Mouse (Mus musculus) liver, embryonic 13.5 days (tissue): ENCODE results near the gene Nhlrc2. TPM values are rescaled to one million over a fixed set of nuclear protein-coding genes. Genes with fewer than 3 reads are reported as not detected.

Experiments
- ATAC-seq: fragments of 200-750 bp; cut with Nextera tagmentation; 2 replicates; pipeline ENCODE4 v1.8.0; 2017; ENCODE audit warnings: low read depth, mild to moderate bottlenecking, moderate number of reproducible peaks, moderate library complexity
- DNase-seq: peaks from one replicate; pipeline ENCODE4 v3.0.0; 2022
- H3K27ac ChIP-seq: fragments of 300-500 bp; sonication (generic); 2 replicates; pipeline ENCODE4 v1.5.1; 2015; ENCODE audit warnings: moderate library complexity, mild to moderate bottlenecking, inconsistent platforms
- H3K27me3 ChIP-seq: fragments of 300-500 bp; sonication (generic); 2 replicates; pipeline ENCODE4 v1.6.1; 2015; ENCODE audit warnings: mild to moderate bottlenecking, inconsistent platforms
- H3K36me3 ChIP-seq: fragments of 300-500 bp; sonication (generic); 2 replicates; pipeline ENCODE4 v1.6.1; 2015; ENCODE audit warnings: mild to moderate bottlenecking, inconsistent platforms
- H3K4me1 ChIP-seq: fragments of 300-500 bp; sonication (generic); replicated peaks from 2 replicates; pipeline ENCODE4 v1.6.1; 2015; ENCODE audit warnings: inconsistent platforms
- H3K4me2 ChIP-seq: fragments of 300-500 bp; sonication (generic); 2 replicates; pipeline ENCODE4 v1.6.1; 2015; ENCODE audit warnings: inconsistent platforms, mild to moderate bottlenecking, moderate library complexity
- H3K4me3 ChIP-seq: fragments of 300-500 bp; sonication (generic); replicated peaks from 2 replicates; pipeline ENCODE4 v1.5.1; 2015; ENCODE audit warnings: mild to moderate bottlenecking, inconsistent platforms
- H3K9ac ChIP-seq: fragments of 300-500 bp; sonication (generic); 2 replicates; pipeline ENCODE4 v1.6.1; 2015; ENCODE audit warnings: mild to moderate bottlenecking, inconsistent platforms
- H3K9me3 ChIP-seq: fragments of 300-500 bp; sonication (generic); replicated peaks from 2 replicates; pipeline ENCODE4 v1.6.1; 2016; ENCODE audit warnings: inconsistent platforms
- whole genome bisulfite sequencing: fragments of 180-500 bp; shearing (Covaris S2); methylation state at CpG from one replicate; pipeline ENCODE4 v1.1.7; 2015; ENCODE audit not compliant: insufficient replicate concordance; 5-methylcytosine and 5-hydroxymethylcytosine counted together
- polyA plus RNA-seq: library from polyadenylated mRNA; unstranded; fragments of >200 nt; fragmentation: Nextera tagmentation; extraction: Ambion mirVana; gene quantifications from 2 replicates; pipeline ENCODE4 v1.2.1, GENCODE M21; 2015

Gene Nhlrc2
- polyA plus RNA-seq, 1 experiment from 2014 or later: 7.7 TPM

DNA sequence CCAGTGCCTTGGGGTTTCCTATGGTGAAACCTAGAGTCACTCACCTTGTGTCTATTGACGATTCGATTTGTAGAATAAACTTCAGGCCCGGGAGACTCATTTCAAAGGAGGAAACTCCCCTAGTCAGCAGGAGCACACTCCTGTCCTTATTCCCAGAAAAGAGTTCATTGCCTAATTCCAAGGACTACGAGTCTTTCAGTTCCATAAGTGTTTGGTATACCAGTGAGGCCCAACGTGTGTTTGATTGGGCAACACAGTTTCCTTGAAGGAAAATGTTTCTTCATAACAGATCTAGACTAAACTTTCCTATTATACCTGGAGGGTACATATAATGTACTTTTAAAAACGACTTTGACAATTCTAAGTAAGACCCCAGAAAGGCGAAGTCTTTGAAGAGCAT is 73.8 kb downstream of the Nhlrc2 start:
- 66% methylated on average over 7 of the region's 7 CpGs for WGBS

DNA sequence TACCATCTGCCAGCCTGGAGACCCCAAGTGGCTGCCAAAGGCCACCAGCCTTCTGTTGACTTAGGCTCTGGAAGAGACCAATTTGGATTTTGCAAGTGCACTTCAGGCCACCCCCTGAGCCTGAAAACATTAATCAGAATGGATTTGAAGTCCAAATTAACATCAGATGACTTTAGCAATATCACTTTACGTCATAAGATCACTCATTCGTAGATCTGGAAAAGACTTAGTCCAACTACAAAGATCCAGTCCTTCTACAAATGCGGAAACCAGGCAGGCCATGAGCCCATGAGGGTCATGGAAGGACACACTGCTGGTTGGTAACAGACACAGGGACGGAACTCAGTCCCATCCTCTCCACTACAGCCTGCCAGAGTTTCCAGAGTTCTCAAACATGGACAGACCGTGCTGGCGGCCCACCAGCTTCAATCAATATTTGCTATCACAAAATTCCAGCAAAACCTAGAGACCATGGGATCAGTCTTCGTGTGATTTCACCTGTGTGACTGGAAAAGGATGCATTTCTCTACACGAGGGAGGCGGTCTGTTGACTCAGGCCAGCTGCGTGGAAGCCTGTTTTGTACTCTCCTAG is 79.9 kb downstream of the Nhlrc2 start:
- H3K27me3 ChIP-seq: no peaks in the 10 kb centered on the region
- no peaks in the 10 kb centered on the region for H3K36me3 ChIP-seq
- DNase-seq (no peak), ATAC-seq (no peak)
- peaks cover 3% of the 10 kb centered on the region; the same call in 1 of the 2 replicates for H3K4me1 ChIP-seq
- H3K9me3 ChIP-seq: no peaks in the 10 kb centered on the region
- no peak overlapping the region for H3K4me3 ChIP-seq
- H3K4me2 ChIP-seq: no peak overlapping the region
- 61% methylated on average over 10 of the region's 10 CpGs for WGBS
- no peak overlapping the region for H3K9ac ChIP-seq
- no peak overlapping the region for H3K27ac ChIP-seq

More for the DNA sequence above, 73.8 kb downstream of the Nhlrc2 start:
- no peak overlapping the region for H3K4me3 ChIP-seq
- H3K4me2 ChIP-seq: no peak overlapping the region
- no peak for DNase-seq
- ATAC-seq: no peak
- no peak overlapping the region for H3K9ac ChIP-seq
- no peaks in the 10 kb centered on the region for H3K4me1 ChIP-seq
- no peaks in the 10 kb centered on the region for H3K27me3 ChIP-seq
- H3K27ac ChIP-seq: no peak overlapping the region
- no peaks in the 10 kb centered on the region for H3K9me3 ChIP-seq
- no peaks in the 10 kb centered on the region for H3K36me3 ChIP-seq

GRCm38 (mm10) chr19:56629647-56630046 is 81.6 kb downstream of the Nhlrc2 start:
- ATAC-seq (no peak), DNase-seq (no peak)

DNA sequence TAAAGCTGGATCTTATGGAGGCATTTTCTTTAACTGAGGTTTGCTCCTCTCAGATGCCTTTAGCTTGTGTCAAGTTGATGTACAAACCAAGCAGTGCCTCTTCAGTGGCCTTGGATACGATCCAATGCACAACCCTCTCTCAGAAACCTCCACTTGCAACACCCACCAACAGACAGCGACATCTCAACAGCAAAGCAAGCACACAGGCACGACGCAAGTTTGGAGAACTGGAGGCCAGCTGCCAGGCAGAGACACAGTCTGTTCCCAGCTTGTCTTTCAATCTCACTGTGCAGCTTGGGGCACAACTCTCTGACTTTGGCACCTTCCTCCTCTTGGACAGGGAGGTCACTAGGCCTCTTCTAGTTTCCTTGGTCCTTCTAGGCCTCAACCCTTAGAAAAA is 83.0 kb downstream of the Nhlrc2 start:
- no peak overlapping the region for H3K27ac ChIP-seq
- WGBS: 64% methylated on average over 4 of the region's 4 CpGs
- no peak overlapping the region for H3K9ac ChIP-seq
- no peaks in the 10 kb centered on the region for H3K9me3 ChIP-seq
- H3K4me3 ChIP-seq: no peak overlapping the region
- no peak overlapping the region for H3K4me2 ChIP-seq
- ATAC-seq: no peak
- H3K36me3 ChIP-seq: no peaks in the 10 kb centered on the region
- DNase-seq: no peak
- H3K4me1 ChIP-seq: peaks cover 3% of the 10 kb centered on the region; the same call in 1 of the 2 replicates
- H3K27me3 ChIP-seq: no peaks in the 10 kb centered on the region

More at GRCm38 (mm10) chr19:56629647-56630046, 81.6 kb downstream of the Nhlrc2 start:
- H3K36me3 ChIP-seq: no peaks in the 10 kb centered on the region
- no peak overlapping the region for H3K4me2 ChIP-seq
- peaks cover 3% of the 10 kb centered on the region; the same call in 1 of the 2 replicates for H3K4me1 ChIP-seq
- H3K27ac ChIP-seq: no peak overlapping the region
- no peak overlapping the region for H3K4me3 ChIP-seq
- no peaks in the 10 kb centered on the region for H3K27me3 ChIP-seq
- no peak overlapping the region for H3K9ac ChIP-seq
- H3K9me3 ChIP-seq: no peaks in the 10 kb centered on the region
- 56% methylated on average over 6 of the region's 6 CpGs for WGBS

- WGBS: 24% methylated on average over 11 of the region's 11 CpGs
- no peaks in the 10 kb centered on the region for H3K27me3 ChIP-seq
- H3K4me3 ChIP-seq: no peak overlapping the region
- no peak overlapping the region for H3K27ac ChIP-seq
- DNase-seq: no peak
- no peak overlapping the region for H3K9ac ChIP-seq
- H3K36me3 ChIP-seq: no peaks in the 10 kb centered on the region
- H3K4me2 ChIP-seq: no peak overlapping the region
- H3K9me3 ChIP-seq: 0 out of 2 replicates have a peak, but pooled peaks cover 3% of the 10 kb centered on the region
- peaks cover 3% of the 10 kb centered on the region; the same call in 1 of the 2 replicates for H3K4me1 ChIP-seq
- no peak for ATAC-seq
Observed at GRCm38 (mm10) chr19:56631451-56631901, 83.4 kb downstream of the Nhlrc2 start.

GRCm38 (mm10) chr19:56637035-56637683 is 89.1 kb downstream of the Nhlrc2 start:
- 65% methylated on average over 12 of the region's 12 CpGs for WGBS
- Histone ChIP-seq H3K27me3 (no peaks in the 10 kb centered on the region), H3K4me2 (no peak overlapping the region), H3K4me3 (no peak overlapping the region), H3K36me3 (no peaks in the 10 kb centered on the region), H3K4me1 (no peaks in the 10 kb centered on the region), H3K9ac (no peak overlapping the region), H3K27ac (no peak overlapping the region), H3K9me3 (0 out of 2 replicates have a peak, but pooled peaks cover 3% of the 10 kb centered on the region)
- ATAC-seq (no peak), DNase-seq (no peak)

- Histone ChIP-seq H3K9ac (no peak overlapping the region), H3K9me3 (0 out of 2 replicates have a peak, but pooled peaks cover 3% of the 10 kb centered on the region), H3K4me1 (no peaks in the 10 kb centered on the region), H3K27me3 (no peaks in the 10 kb centered on the region), H3K4me2 (no peak overlapping the region), H3K36me3 (no peaks in the 10 kb centered on the region), H3K27ac (no peak overlapping the region), H3K4me3 (no peak overlapping the region)
- ATAC-seq (no peak), DNase-seq (no peak)
- WGBS: 73% methylated on average over 9 of the region's 9 CpGs
Observed at GRCm38 (mm10) chr19:56637684-56638049, 89.6 kb downstream of the Nhlrc2 start.

DNA sequence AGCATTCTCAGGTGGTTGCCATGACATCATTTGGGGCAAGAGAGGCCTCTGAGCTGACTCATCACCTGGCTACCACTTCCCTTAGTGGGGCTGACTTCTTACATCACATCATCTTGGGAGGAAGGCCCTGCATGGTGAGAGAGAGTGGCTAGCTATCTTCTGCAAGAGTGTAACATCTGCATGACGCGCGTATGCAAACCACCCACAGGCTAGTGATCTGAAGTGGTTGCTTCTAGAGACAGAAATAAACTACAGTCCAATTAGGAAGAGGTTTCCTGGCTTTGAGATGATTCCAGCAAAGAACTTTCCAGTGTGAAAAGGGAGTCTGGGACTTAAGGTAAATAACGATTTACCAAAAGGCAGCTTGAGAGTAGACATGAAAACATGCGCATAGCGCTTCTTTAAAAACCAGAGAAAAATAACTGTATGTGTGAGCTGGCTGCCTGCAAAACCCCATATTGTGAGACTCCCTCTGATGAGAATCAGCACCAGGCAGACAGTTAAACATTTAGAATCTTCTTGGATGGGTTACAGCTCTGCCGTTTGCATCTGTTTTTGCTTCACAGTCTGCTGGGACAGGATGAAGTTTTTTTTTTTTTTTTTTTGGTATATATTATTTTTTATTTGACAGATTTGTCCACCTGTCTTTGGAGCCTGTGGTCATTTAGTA is 99.5 kb downstream of the Nhlrc2 start:
- no peak for ATAC-seq
- Histone ChIP-seq H3K9ac (no peak overlapping the region), H3K27ac (no peak overlapping the region), H3K4me3 (no peak overlapping the region), H3K27me3 (no peaks in the 10 kb centered on the region), H3K4me2 (no peak overlapping the region), H3K36me3 (no peaks in the 10 kb centered on the region), H3K4me1 (no peaks in the 10 kb centered on the region), H3K9me3 (peaks cover 5% of the 10 kb centered on the region)
- 85% methylated on average over 7 of the region's 7 CpGs for WGBS
- no peak for DNase-seq

- H3K4me3 ChIP-seq: no peak overlapping the region
- DNase-seq (no peak), ATAC-seq (no peak)
- no peak overlapping the region for H3K9ac ChIP-seq
- H3K4me2 ChIP-seq: no peak overlapping the region
- H3K9me3 ChIP-seq: peaks cover 5% of the 10 kb centered on the region
- H3K27ac ChIP-seq: no peak overlapping the region
- H3K4me1 ChIP-seq: no peaks in the 10 kb centered on the region
- no peaks in the 10 kb centered on the region for H3K27me3 ChIP-seq
- WGBS: 54% methylated on average over 4 of the region's 4 CpGs
- H3K36me3 ChIP-seq: no peaks in the 10 kb centered on the region
Observed at GRCm38 (mm10) chr19:56651262-56651661, 103.2 kb downstream of the Nhlrc2 start.

DNA sequence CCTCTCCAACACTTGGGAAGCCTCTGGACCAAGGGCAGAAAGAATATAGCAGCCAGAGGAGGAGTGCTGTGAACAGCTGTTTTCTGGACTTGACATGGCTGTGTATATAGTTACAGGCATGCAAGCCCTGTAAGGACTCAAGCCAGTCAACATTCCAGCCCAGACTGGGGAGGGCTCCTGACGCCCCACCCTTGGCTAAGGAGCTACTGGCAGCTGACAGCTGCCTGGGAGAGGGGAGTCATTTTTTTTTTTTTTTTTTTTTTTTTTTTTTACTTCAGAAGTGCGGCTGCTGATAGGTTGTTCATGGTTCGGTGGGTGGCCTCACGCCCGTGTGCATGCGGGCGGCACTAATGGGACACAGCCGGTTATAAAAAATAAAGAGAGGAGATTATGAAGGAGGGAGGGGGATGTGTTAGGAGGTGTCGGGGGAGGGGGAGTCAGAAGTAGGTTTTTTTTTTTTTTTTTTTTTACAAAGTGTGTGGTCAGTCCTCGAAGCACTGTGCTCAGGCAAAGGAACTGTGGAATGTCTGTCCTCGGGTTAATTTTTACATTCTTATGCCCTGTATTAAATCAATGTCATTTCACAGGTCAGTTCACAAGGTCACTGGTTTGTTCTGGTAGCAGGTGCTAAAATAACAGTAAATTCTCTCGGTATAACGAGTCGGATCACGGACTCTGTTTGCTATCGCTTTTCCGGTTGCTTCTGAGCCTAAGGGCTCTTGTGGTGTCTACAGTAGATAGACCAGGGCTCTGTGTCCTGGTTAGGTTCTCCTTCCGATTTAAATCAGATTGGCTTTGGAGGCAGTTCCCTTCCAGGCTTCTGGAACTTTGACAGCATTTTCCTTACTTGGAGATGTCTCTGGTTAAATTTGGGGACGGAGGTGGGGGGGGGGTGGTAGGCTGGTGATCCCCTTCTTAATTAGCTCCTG is 104.2 kb downstream of the Nhlrc2 start:
- Histone ChIP-seq H3K9ac (no peak overlapping the region), H3K27ac (no peak overlapping the region), H3K4me1 (no peaks in the 10 kb centered on the region), H3K36me3 (no peaks in the 10 kb centered on the region), H3K4me2 (peak overlapping the region; percentile 34), H3K27me3 (no peaks in the 10 kb centered on the region), H3K9me3 (no peaks in the 10 kb centered on the region), H3K4me3 (no peak overlapping the region)
- ATAC-seq (no peak), DNase-seq (no peak)
- WGBS: 64% methylated on average over 19 of the region's 19 CpGs
